Mouse (Mus musculus): ENCODE measurements at regions not wholly inside any gene's neighbourhood (a gene's known extent, or its start where the extent isn't known, plus 50 kb on each side); places are given as distances from the start of the nearest gene placed in this dataset.

GRCm38 (mm10) chr1:130278000-130278536 lies 144.7 kb downstream of the Cd55b start:
- peaks cover 4% of the 10 kb centered on the region; the same call in 1 of the 2 replicates for H3K9me3 ChIP-seq
- H3K4me1 ChIP-seq: 0 out of 2 replicates have a peak, but pooled peaks cover 3% of the 10 kb centered on the region
- no peaks in the 10 kb centered on the region for H3K36me3 ChIP-seq (replicated peaks; ENCODE audit: low read length)
- H3K27me3 ChIP-seq (replicated peaks): no peaks in the 10 kb centered on the region
- TF ChIP-seq FLI1 (IDR thresholded peaks at IDR 0.05; ENCODE audit: low read length) (no peak), GATA1 (IDR thresholded peaks at IDR 0.05; ENCODE audit: borderline replicate concordance, low read length) (no peak)
- no peak overlapping the region for H3K4me3 ChIP-seq (replicated peaks)

GRCm38 (mm10) chr1:130276885-130277284 lies 145.9 kb downstream of the Cd55b start:
- Histone ChIP-seq H3K27me3 (replicated peaks) (no peaks in the 10 kb centered on the region), H3K4me3 (replicated peaks) (no peak overlapping the region), H3K9me3 (peaks cover 4% of the 10 kb centered on the region; the same call in 1 of the 2 replicates), H3K4me1 (no peaks in the 10 kb centered on the region), H3K36me3 (replicated peaks; ENCODE audit: low read length) (no peaks in the 10 kb centered on the region)
- no peak for TF ChIP-seq FLI1 (IDR thresholded peaks at IDR 0.05; ENCODE audit: low read length)
- TF ChIP-seq GATA1 (IDR thresholded peaks at IDR 0.05; ENCODE audit: borderline replicate concordance, low read length): no peak

- H3K4me1 ChIP-seq: no peaks in the 10 kb centered on the region
- peaks cover 4% of the 10 kb centered on the region; the same call in 1 of the 2 replicates for H3K9me3 ChIP-seq
- no peaks in the 10 kb centered on the region for H3K27me3 ChIP-seq (replicated peaks)
- TF ChIP-seq GATA1 (IDR thresholded peaks at IDR 0.05; ENCODE audit: borderline replicate concordance, low read length) (no peak), FLI1 (IDR thresholded peaks at IDR 0.05; ENCODE audit: low read length) (no peak)
- no peak overlapping the region for H3K4me3 ChIP-seq (replicated peaks)
- no peaks in the 10 kb centered on the region for H3K36me3 ChIP-seq (replicated peaks; ENCODE audit: low read length)
Measured at GRCm38 (mm10) chr1:130276005-130276404, 146.8 kb downstream of the Cd55b start.

DNA sequence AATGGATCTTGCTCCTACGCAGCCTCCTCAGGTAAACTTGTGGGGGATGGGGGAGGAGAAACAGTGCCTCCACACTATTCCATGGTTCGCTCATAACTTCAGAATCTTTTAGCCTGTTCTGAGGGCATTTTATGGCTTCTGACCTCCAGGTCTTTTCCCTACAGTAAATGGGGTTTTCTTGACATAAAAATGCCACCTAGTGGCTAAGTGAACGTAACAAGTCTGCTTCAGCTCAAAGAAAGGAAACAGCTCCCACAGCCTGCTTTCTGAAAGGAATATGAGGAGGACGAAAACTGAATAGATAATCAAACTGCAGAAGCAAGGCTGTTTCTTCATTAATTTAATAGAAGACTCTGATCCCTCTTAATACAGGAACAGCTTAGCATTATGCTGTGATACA lies 148.3 kb downstream of the Cd55b start:
- H3K9me3 ChIP-seq: peaks cover 4% of the 10 kb centered on the region; the same call in 1 of the 2 replicates
- TF ChIP-seq GATA1 (IDR thresholded peaks at IDR 0.05; ENCODE audit: borderline replicate concordance, low read length) (no peak), FLI1 (IDR thresholded peaks at IDR 0.05; ENCODE audit: low read length) (no peak)
- no peaks in the 10 kb centered on the region for H3K4me1 ChIP-seq
- no peak overlapping the region for H3K4me3 ChIP-seq (replicated peaks)
- no peaks in the 10 kb centered on the region for H3K36me3 ChIP-seq (replicated peaks; ENCODE audit: low read length)
- no peaks in the 10 kb centered on the region for H3K27me3 ChIP-seq (replicated peaks)

- Histone ChIP-seq H3K9me3 (no peaks in the 10 kb centered on the region), H3K4me3 (replicated peaks) (no peak overlapping the region), H3K27me3 (replicated peaks) (no peaks in the 10 kb centered on the region), H3K4me1 (no peaks in the 10 kb centered on the region), H3K36me3 (replicated peaks; ENCODE audit: low read length) (no peaks in the 10 kb centered on the region)
- TF ChIP-seq GATA1 (IDR thresholded peaks at IDR 0.05; ENCODE audit: borderline replicate concordance, low read length) (no peak), FLI1 (IDR thresholded peaks at IDR 0.05; ENCODE audit: low read length) (no peak)
Measured at GRCm38 (mm10) chr1:130270457-130270856, 152.4 kb downstream of the Cd55b start.
